ENCODE assay signal across 38 mouse cellular contexts in the genomic region with DNA sequence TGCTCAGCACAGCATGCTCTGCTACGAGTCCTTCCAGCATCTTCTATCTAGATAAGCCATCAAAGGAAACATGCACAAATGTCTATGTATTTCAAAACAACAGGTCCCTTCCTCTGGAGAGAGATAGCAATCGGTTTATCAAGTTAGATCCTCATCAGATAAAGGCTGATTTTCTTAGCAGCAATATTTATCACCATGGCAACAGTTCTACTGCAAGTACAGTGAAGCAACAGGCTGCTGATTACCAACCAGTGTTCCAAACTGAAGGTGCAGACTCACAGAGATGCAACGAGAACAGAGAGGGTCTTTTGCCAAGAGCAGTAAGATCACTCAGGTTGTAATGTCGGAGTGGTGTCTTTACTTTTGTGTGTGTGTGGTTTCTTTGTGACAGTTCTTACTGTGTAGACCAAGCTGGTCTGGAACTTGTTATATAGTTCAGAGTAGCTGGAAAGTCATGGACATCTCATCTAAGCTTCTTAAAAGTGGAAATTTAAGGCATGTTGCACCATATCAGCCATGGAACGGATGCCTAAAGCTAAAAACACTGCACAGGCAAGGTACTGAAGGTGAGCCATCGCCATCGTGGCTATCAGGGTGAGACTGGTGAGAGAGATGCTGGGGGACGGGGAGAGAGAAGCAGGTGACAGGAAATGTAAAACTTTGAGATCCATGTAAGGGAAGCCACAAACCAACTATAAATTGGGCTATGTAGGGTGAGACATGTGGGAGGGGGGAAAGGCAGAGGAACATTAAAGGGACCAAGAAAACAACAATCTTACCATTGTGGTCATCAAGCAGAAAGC. TPM values are rescaled to one million over a fixed set of nuclear protein-coding genes. Genes with fewer than 3 reads are reported as not detected.
A peak's percentile ranks its signal among the peaks of the same experiment; 100 is the strongest.
DNase-seq lines count a peak whose midpoint lies in the region; ATAC-seq lines count a peak whose summit lies in the region.
"Had no signal": no experiment of that assay in that cellular context is flagged by ENCODE, and none has a peak within 500 bp of the region (broad histone marks: within the 10 kb centered on the region; RNA-seq: fewer than 3 reads in every experiment).

No protein-coding gene starts in this region.

- H3K9me3 ChIP-seq in liver, embryonic 12.5 days (replicated peaks), result no peaks in the 10 kb centered on the region
- H3K9me3 ChIP-seq: embryonic facial prominence, embryonic 12.5 days; heart, embryonic 15.5 days; intestine, embryonic 15.5 days; limb, embryonic 12.5 days; midbrain, embryonic 12.5 days; neural tube, embryonic 13.5 days had no signal

- no peaks in the 10 kb centered on the region for H3K4me1 ChIP-seq in liver, embryonic 12.5 days
- H3K4me1 ChIP-seq: embryonic facial prominence, embryonic 12.5 days; heart, embryonic 15.5 days; intestine, embryonic 15.5 days; megakaryocyte, embryonic 14.5 days; midbrain, embryonic 12.5 days; neural tube, embryonic 13.5 days had no signal

- H3K27ac ChIP-seq in liver, embryonic 12.5 days, result no peak overlapping the region
- H3K27ac ChIP-seq: embryonic facial prominence, embryonic 12.5 days; heart, embryonic 15.5 days; hindbrain, embryonic 14.5 days; intestine, embryonic 15.5 days; kidney, postnatal 0 days; left cerebral cortex, adult 2 months; limb, embryonic 12.5 days; midbrain, embryonic 12.5 days; neural tube, embryonic 13.5 days had no signal

- no peaks in the 10 kb centered on the region for H3K27me3 ChIP-seq in liver, embryonic 12.5 days (replicated peaks)
- H3K27me3 ChIP-seq: embryonic facial prominence, embryonic 12.5 days; heart, embryonic 15.5 days; intestine, embryonic 15.5 days; limb, embryonic 12.5 days; megakaryocyte, embryonic 14.5 days; midbrain, embryonic 12.5 days; neural tube, embryonic 13.5 days had no signal

- ATAC-seq in megakaryocyte, adult 5-6 weeks (ENCODE audit: poor library complexity, severe bottlenecking), result peak; percentile 47
- no peak for ATAC-seq in liver, embryonic 12.5 days
- ATAC-seq: forebrain, embryonic 14.5 days; intestine, embryonic 15.5 days had no signal

- no peak overlapping the region for H3K4me3 ChIP-seq in liver, embryonic 12.5 days
- H3K4me3 ChIP-seq: embryonic facial prominence, embryonic 12.5 days; heart, embryonic 15.5 days; intestine, embryonic 15.5 days; left cerebral cortex, adult 2 months; limb, embryonic 12.5 days; megakaryocyte, embryonic 14.5 days; midbrain, embryonic 12.5 days; myocyte; neural tube, embryonic 13.5 days had no signal

- H3K4me2 ChIP-seq in liver, embryonic 12.5 days, result no peak overlapping the region
- H3K4me2 ChIP-seq: embryonic facial prominence, embryonic 12.5 days; heart, embryonic 15.5 days; hindbrain, embryonic 14.5 days; intestine, embryonic 15.5 days; limb, embryonic 12.5 days; midbrain, embryonic 12.5 days; neural tube, embryonic 13.5 days had no signal

- 52% methylated on average over 8 of the region's 8 CpGs for WGBS in liver, embryonic 12.5 days (ENCODE audit: insufficient replicate concordance)

- no peak overlapping the region for H3K9ac ChIP-seq in liver, embryonic 12.5 days
- H3K9ac ChIP-seq: embryonic facial prominence, embryonic 12.5 days; heart, embryonic 15.5 days; hindbrain, embryonic 14.5 days; intestine, embryonic 15.5 days; limb, embryonic 12.5 days; midbrain, embryonic 12.5 days; neural tube, embryonic 13.5 days had no signal

- H3K36me3 ChIP-seq in liver, embryonic 12.5 days, result no peaks in the 10 kb centered on the region
- H3K36me3 ChIP-seq: embryonic facial prominence, embryonic 12.5 days; heart, embryonic 15.5 days; intestine, embryonic 15.5 days; limb, embryonic 12.5 days; midbrain, embryonic 12.5 days; neural tube, embryonic 13.5 days had no signal

- peak; percentile 64 for DNase-seq in CD4-positive, CD25-positive, alpha-beta regulatory T cell, adult 2 months (ENCODE audit: low read depth, low spot score)
- DNase-seq in CD8-positive naive resting alpha-beta T cell, adult 2 months (ENCODE audit: low read depth in 2 of 2, low spot score in 2 of 2), result peak; percentile 34 to 49
- DNase-seq in thymus, postnatal 14 days, result peak; percentile 72
- DNase-seq in cerebellum, adult 18-20 months, result no peak
- no peak for DNase-seq in kidney, postnatal 14 days
- no peak for DNase-seq in spleen, postnatal 14 days (ENCODE audit: low spot score in 2 of 2)
- DNase-seq: adrenal gland, adult 8-10 months; cerebellum, adult 8-10 months; cerebellum, postnatal 36 days; embryo, embryonic 11 days; kidney, adult 8-10 months; lung, postnatal 36 days; right cerebral cortex, postnatal 4 days had no signal

RNA-seq across cellular contexts. Expression of a gene that starts 15.4 kb away (rescaled TPM):
- 41.7 and 43.7 TPM in 2 replicates for total RNA-seq in megakaryocyte, adult 5-6 weeks (2015)
- total RNA-seq in megakaryocyte, adult 5-6 weeks (2017), result 17.6 and 20.6 TPM in 2 replicates
- 66.0 and 71.2 TPM in 2 replicates for polyA plus RNA-seq in liver, embryonic 12.5 days (2016; fragmentation: Nextera tagmentation; extraction: Ambion mirVana)

RNA-seq across cellular contexts. Expression of a gene that starts 24.9 kb away (rescaled TPM):
- total RNA-seq in megakaryocyte, adult 5-6 weeks (2015), result 0.68 TPM in 1 of 2 replicates, not detected in the other
- 0.33 and 1.7 TPM in 2 replicates for total RNA-seq in megakaryocyte, adult 5-6 weeks (2017)
- polyA plus RNA-seq in liver, embryonic 12.5 days (2016; fragmentation: Nextera tagmentation; extraction: Ambion mirVana), result not detected in 2 replicates
- total RNA-seq: adrenal gland, adult 8-10 months; adrenal gland, postnatal 4 days; gastrocnemius, adult 8-10 months; gastrocnemius, postnatal 4 days; heart, adult 8-10 months; hematopoietic stem cell, adult 5-6 weeks; layer of hippocampus, postnatal 14 days; left cerebral cortex, adult 2 months; left cerebral cortex, postnatal 25 days; liver, adult 2 months; midbrain, postnatal 0 days had no signal
- polyA plus RNA-seq: embryonic facial prominence, embryonic 12.5 days; forebrain, embryonic 14.5 days; heart, embryonic 15.5 days; hindbrain, embryonic 14.5 days; intestine, embryonic 15.5 days; kidney, postnatal 0 days; limb, embryonic 12.5 days; liver, adult 2 months; lung, embryonic 16.5 days; midbrain, embryonic 12.5 days; midbrain, postnatal 0 days; neural tube, embryonic 13.5 days; urinary bladder, adult 2 months had no signal

RNA-seq across cellular contexts. Expression of a gene that starts 32.0 kb away (rescaled TPM):
- 4.4 and 5.5 TPM in 2 replicates for total RNA-seq in megakaryocyte, adult 5-6 weeks (2015)
- 3.7 and 4.6 TPM in 2 replicates for total RNA-seq in megakaryocyte, adult 5-6 weeks (2017)
- not detected in 2 replicates for polyA plus RNA-seq in liver, embryonic 12.5 days (2016; fragmentation: Nextera tagmentation; extraction: Ambion mirVana)
- total RNA-seq: gastrocnemius, adult 8-10 months had no signal
- polyA plus RNA-seq: forebrain, embryonic 14.5 days; limb, embryonic 12.5 days; neural tube, embryonic 13.5 days had no signal

RNA-seq across cellular contexts. Expression of a gene that starts 33.4 kb away (rescaled TPM):
- total RNA-seq in megakaryocyte, adult 5-6 weeks (2015), result 2.8 and 2.9 TPM in 2 replicates
- 3.3 and 3.9 TPM in 2 replicates for total RNA-seq in megakaryocyte, adult 5-6 weeks (2017)
- 0.07 and 0.17 TPM in 2 replicates for polyA plus RNA-seq in liver, embryonic 12.5 days (2016; fragmentation: Nextera tagmentation; extraction: Ambion mirVana)
- polyA plus RNA-seq: limb, embryonic 12.5 days had no signal

Comparison
In these comparisons a context has a peak if more than half of its experiments do, and no peak if none do; other contexts are left out.
1. DNase-seq: peak in CD4-positive, CD25-positive, alpha-beta regulatory T cell, adult 2 months (single experiment), CD8-positive naive resting alpha-beta T cell, adult 2 months (2 of 2) and thymus, postnatal 14 days (single experiment); none in cerebellum, adult 18-20 months (0 of 2), kidney, postnatal 14 days (single experiment) and spleen, postnatal 14 days (0 of 2).